Mouse (Mus musculus): Measurements from ENCODE around the gene Krt87. TPM values are rescaled to one million over a fixed set of nuclear protein-coding genes. Genes with fewer than 3 reads are reported as not detected.
A peak's percentile ranks its signal among the peaks of the same experiment; 100 is the strongest.

Krt87 gene
- polyA plus RNA-seq, 1 experiment from 2014 or later: 0.24 TPM

DNA sequence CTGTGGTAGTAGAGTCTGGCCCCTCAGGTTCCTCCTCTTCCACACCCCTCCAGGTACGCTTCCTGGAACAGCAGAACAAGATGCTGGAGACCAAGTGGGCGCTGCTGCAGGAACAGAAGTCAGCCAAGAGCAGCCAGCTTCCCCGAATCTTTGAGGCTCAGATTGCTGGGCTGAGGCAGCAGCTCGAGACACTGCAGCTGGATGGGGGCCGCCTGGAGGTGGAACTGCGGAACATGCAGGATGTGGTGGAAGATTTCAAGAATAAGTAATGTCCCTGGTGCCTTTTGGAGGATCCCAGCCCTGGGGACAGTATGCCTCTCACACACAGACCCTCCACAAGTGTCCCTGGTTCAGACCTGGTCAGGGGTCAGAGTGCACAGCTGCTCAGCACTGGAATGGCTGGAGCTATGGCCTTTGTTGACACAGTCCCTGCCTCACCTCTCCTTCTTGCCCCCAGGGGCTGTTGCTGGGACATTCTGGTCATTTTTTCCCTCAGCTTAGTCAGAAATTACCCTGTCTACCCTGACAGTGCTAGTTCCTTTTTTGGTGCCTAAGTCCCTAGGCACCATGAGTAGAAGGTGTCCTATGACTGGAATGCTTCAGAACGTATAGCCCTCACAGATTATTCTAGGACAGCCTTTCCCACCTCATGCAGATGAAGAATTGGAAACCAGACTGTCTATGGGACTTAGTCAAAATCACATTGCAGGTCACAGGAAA is 24.5 kb downstream of the Krt87 start:
- no peak for ATAC-seq (ENCODE audit: insufficient read depth, low FRiP score, low read depth)
- peak overlapping the region; percentile 48 for H3K4me2 ChIP-seq
- no peaks in the 10 kb centered on the region for H3K36me3 ChIP-seq
- 40% methylated on average over 7 of the region's 7 CpGs for WGBS
- H3K4me1 ChIP-seq: no peaks in the 10 kb centered on the region; the same call in 1 of the 2 replicates
- H3K4me3 ChIP-seq (replicated peaks): no peak overlapping the region
- no peaks in the 10 kb centered on the region for H3K27me3 ChIP-seq (replicated peaks)
- no peaks in the 10 kb centered on the region for H3K9me3 ChIP-seq
- peak overlapping the region; percentile 67 for H3K27ac ChIP-seq
- H3K9ac ChIP-seq: no peak overlapping the region

DNA sequence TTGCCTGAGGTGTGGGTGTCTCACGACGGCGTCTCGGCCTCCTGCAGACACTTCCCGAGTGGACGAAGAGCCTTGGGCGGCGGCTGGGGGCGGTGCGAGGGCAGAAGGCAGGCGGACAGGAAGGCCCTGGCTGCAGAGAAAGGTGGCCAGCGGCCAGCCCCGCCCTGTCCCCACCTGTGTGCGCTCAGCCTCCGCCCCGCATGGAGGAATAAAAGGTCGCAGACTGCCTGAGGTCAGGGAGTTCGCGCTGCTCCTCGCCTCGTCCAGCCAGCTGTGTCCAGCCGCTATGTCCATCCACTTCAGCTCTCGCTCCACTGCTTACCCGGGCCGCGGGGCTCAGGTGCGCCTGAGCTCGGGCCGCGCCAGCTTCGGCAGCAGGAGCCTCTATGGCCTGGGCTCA is 26.4 kb downstream of the Krt87 start:
- no peaks in the 10 kb centered on the region for H3K36me3 ChIP-seq
- peak; percentile 67 for ATAC-seq (ENCODE audit: insufficient read depth, low FRiP score, low read depth)
- no peaks in the 10 kb centered on the region for H3K9me3 ChIP-seq
- WGBS: 21% methylated on average over 31 of the region's 31 CpGs
- H3K4me2 ChIP-seq: peak overlapping the region; percentile 48
- no peaks in the 10 kb centered on the region; the same call in 1 of the 2 replicates for H3K4me1 ChIP-seq
- peak overlapping the region; percentile 76 for H3K27ac ChIP-seq
- no peak overlapping the region for H3K9ac ChIP-seq
- H3K4me3 ChIP-seq (replicated peaks): peak overlapping the region; percentile 37
- H3K27me3 ChIP-seq (replicated peaks): no peaks in the 10 kb centered on the region

DNA sequence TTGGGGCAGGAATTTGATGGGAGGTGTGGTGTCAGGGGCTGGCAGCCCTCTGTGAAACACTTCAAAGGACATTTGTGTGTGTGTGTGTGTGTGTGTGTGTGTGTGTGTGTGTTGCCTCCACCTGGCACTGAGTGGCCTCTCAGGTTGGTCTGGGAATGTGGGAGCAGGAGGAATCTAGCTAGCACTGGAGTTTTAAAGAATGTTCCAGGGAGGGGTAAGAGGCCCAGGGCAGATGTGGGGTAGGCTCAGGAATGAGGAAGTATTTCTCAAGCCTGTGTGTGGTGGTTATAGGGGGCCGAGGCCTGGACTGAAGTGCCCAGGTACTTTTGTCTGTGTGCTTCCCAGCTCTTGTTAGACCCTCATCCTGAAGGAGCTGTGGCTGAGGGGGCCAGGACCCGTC is 27.8 kb downstream of the Krt87 start, which contains the start of gene Krt7:
TSS of gene Krt7 (plus strand) at position 269 of the 400 bp plus-strand sequence.
- Histone ChIP-seq H3K4me1 (no peaks in the 10 kb centered on the region; the same call in 1 of the 2 replicates), H3K9ac (0 out of 2 replicates have a peak within 1 kb of the TSS, but pooled peaks have one; percentile 4), H3K36me3 (no peaks in the 10 kb centered on the region), H3K4me3 (replicated peaks) (peak within 1 kb of the TSS; percentile 37), H3K4me2 (peak within 1 kb of the TSS; percentile 48), H3K27me3 (replicated peaks) (no peaks in the 10 kb centered on the region), H3K9me3 (no peaks in the 10 kb centered on the region), H3K27ac (peak within 1 kb of the TSS; percentile 76)
- peak; percentile 68; the same call in 1 of the 2 replicates for ATAC-seq (ENCODE audit: insufficient read depth, low FRiP score, low read depth)
- WGBS: 31% methylated on average over 2 of the region's 2 CpGs

DNA sequence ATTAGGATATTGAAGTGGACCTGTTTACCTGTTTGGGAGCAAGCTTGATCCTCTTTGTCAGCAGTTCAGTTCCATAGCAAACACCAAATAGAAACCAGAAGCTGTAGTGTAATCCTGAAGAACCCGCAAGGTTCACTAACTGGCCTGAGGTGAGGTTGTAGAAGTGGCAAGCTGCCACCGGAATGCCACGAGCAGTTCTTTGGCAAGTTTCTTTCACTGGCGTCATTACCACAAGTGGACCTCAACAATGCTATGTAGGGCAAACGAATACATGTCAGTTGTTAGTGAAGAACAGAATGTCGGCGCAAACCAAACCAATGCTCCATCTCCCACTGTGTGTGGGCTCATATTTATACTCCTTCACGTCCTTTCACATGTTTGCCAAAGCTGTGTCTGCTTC is 40.3 kb downstream of the Krt87 start:
- H3K4me1 ChIP-seq: no peaks in the 10 kb centered on the region

DNA sequence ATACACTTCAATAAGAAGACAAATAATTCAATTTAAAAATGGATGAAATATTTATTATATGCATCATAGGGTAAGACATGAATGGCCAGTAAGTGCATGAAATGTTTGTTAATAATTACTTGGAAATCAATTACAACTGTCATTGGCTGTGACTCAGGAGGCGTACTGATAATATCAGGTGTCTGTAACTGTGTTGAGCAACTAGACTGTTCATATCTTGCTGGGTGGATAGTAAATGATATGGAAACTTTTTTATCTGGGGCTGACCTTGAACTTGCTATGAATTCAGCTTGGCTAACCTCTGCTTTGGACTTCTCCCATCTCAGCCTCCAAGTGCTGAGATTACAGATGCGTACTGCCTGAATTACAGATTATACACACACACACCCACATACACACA is 40.9 kb downstream of the Krt87 start:
- WGBS: 69% methylated on average over 2 of the region's 2 CpGs
- Histone ChIP-seq H3K36me3 (no peaks in the 10 kb centered on the region), H3K4me3 (replicated peaks) (no peak overlapping the region), H3K4me2 (no peak overlapping the region), H3K27ac (no peak overlapping the region), H3K9ac (no peak overlapping the region), H3K4me1 (no peaks in the 10 kb centered on the region), H3K9me3 (no peaks in the 10 kb centered on the region), H3K27me3 (replicated peaks) (no peaks in the 10 kb centered on the region)
- no peak for ATAC-seq (ENCODE audit: insufficient read depth, low FRiP score, low read depth)

More for the DNA sequence above, 40.3 kb downstream of the Krt87 start:
- no peak overlapping the region for H3K4me3 ChIP-seq (replicated peaks)
- no peaks in the 10 kb centered on the region for H3K27me3 ChIP-seq (replicated peaks)
- no peak overlapping the region for H3K4me2 ChIP-seq
- no peak overlapping the region for H3K9ac ChIP-seq
- ATAC-seq (ENCODE audit: insufficient read depth, low FRiP score, low read depth): no peak
- WGBS: 85% methylated on average over 8 of the region's 8 CpGs
- H3K36me3 ChIP-seq: no peaks in the 10 kb centered on the region
- H3K27ac ChIP-seq: no peak overlapping the region
- H3K9me3 ChIP-seq: no peaks in the 10 kb centered on the region

DNA sequence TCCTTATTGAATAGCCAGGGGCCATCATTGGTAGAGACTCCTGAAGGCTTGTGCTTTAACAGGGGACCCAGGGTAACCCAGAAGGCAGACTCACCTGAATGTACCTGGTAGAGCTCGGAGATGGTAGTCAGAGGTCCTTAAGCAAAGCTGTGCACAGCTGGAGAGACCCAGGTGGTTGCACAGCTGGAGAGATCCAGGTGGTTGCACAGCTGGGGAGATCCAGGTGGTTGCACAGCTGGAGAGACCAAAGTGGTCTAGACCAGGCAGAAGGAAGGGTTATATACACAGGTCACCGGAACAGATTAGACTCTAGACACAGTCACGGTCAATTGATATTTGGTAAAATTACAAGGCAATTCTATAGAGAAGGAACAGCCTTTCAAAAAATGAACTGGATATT is 41.7 kb downstream of the Krt87 start:
- Histone ChIP-seq H3K27ac (no peak overlapping the region), H3K9ac (no peak overlapping the region), H3K4me2 (no peak overlapping the region), H3K27me3 (replicated peaks) (no peaks in the 10 kb centered on the region), H3K9me3 (no peaks in the 10 kb centered on the region), H3K36me3 (no peaks in the 10 kb centered on the region), H3K4me3 (replicated peaks) (no peak overlapping the region), H3K4me1 (no peaks in the 10 kb centered on the region)
- ATAC-seq (ENCODE audit: insufficient read depth, low FRiP score, low read depth): no peak
- WGBS: 70% methylated on average over 3 of the region's 3 CpGs

DNA sequence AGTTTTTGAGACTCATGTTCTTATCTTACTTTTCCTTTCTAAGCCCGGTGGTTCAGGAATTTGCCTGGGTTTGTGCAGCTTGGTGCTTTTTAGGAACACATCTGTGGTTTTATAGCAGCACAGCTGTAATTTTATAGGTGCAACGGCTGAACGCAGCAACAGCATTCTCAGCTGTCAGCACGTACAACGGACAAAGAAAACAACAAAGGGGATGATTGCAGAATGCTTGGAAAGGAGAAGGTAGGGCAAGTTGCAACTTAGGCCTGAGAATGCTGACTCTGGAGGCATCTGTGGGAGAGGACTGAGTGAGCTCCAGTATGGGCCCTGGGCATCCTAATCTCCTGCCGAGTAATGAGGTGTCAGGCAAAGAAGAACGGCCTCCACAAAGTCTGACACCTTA is 42.1 kb downstream of the Krt87 start:
- ATAC-seq (ENCODE audit: insufficient read depth, low FRiP score, low read depth): no peak
- Histone ChIP-seq H3K4me3 (replicated peaks) (no peak overlapping the region), H3K4me1 (no peaks in the 10 kb centered on the region), H3K27me3 (replicated peaks) (no peaks in the 10 kb centered on the region), H3K4me2 (no peak overlapping the region), H3K9me3 (no peaks in the 10 kb centered on the region), H3K36me3 (no peaks in the 10 kb centered on the region), H3K27ac (no peak overlapping the region), H3K9ac (no peak overlapping the region)
- WGBS: 53% methylated on average over 7 of the region's 7 CpGs

DNA sequence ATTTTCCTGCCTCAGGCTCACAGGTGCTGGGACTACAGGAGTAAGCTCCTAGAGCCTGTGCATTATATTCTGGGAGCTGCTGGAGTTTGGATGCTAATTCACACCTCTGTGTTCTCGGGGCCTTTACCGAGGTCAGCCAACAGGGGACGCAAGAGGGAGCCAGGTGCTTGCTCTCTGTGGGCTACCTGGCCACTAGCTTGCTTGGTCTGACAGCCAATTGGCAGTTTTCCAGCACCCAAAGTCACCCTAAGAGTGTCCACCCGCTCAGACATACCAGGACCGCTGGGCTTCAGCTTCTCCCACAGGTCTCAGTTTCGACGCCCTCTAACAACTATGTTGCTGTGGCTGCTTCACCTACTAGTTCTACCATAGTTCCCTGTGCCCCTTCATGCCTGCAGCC is 43.7 kb downstream of the Krt87 start:
- WGBS: 62% methylated on average over 7 of the region's 7 CpGs
- no peak overlapping the region for H3K4me3 ChIP-seq (replicated peaks)
- H3K4me1 ChIP-seq: no peaks in the 10 kb centered on the region

DNA sequence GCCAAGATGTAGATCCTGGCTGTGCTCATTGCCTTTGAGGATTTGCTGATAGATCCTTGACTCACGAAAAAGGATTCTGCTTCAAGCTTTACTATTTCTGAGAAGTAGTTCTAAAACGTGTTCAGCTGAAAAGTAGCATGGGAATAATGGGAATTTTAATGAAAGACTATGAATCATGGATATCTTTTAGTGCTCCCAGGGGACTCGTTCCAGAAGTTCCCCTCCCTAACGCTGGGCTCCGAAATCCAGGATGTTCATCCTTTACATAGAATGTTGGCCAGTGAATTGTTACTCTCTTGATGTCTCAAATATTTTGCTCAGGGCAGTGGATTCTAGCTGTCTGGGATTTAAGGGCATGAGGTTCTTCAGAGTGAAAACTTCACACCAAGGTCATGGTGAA is 46.4 kb downstream of the Krt87 start:
- Histone ChIP-seq H3K27ac (no peak overlapping the region), H3K27me3 (replicated peaks) (no peaks in the 10 kb centered on the region), H3K4me3 (replicated peaks) (no peak overlapping the region), H3K9me3 (no peaks in the 10 kb centered on the region), H3K4me1 (no peaks in the 10 kb centered on the region), H3K4me2 (no peak overlapping the region), H3K36me3 (no peaks in the 10 kb centered on the region), H3K9ac (no peak overlapping the region)
- 83% methylated on average over 5 of the region's 5 CpGs for WGBS
- ATAC-seq (ENCODE audit: insufficient read depth, low FRiP score, low read depth): no peak

More for the DNA sequence above, 43.7 kb downstream of the Krt87 start:
- Histone ChIP-seq H3K27ac (no peak overlapping the region), H3K27me3 (replicated peaks) (no peaks in the 10 kb centered on the region), H3K4me2 (no peak overlapping the region), H3K36me3 (no peaks in the 10 kb centered on the region), H3K9me3 (no peaks in the 10 kb centered on the region), H3K9ac (no peak overlapping the region)
- ATAC-seq (ENCODE audit: insufficient read depth, low FRiP score, low read depth): no peak

DNA sequence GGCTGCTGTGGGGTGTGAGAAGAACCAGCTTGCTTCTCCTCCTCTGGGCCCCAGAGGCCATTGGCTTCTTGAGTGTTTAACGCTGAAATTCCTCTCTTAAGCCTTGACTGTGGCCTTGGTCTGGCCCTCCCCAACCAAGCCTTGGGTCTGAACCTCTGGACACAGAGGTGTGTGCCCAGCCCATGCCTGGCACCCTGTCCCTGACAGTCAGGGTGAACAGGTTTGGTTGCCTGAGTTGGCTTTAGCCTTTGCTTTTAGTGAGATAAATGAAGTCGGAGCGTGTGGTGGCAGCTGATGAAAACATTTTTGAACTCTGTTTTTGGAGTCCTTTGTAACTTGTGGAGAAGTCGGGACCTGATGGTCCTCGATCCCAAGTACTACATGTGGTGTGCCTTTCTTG is 48.4 kb downstream of the Krt87 start:
- 75% methylated on average over 5 of the region's 5 CpGs for WGBS
- ATAC-seq (ENCODE audit: insufficient read depth, low FRiP score, low read depth): no peak
- Histone ChIP-seq H3K4me1 (no peaks in the 10 kb centered on the region), H3K27me3 (replicated peaks) (no peaks in the 10 kb centered on the region), H3K4me2 (no peak overlapping the region), H3K9ac (no peak overlapping the region), H3K9me3 (no peaks in the 10 kb centered on the region), H3K4me3 (replicated peaks) (no peak overlapping the region), H3K36me3 (no peaks in the 10 kb centered on the region), H3K27ac (no peak overlapping the region)

DNA sequence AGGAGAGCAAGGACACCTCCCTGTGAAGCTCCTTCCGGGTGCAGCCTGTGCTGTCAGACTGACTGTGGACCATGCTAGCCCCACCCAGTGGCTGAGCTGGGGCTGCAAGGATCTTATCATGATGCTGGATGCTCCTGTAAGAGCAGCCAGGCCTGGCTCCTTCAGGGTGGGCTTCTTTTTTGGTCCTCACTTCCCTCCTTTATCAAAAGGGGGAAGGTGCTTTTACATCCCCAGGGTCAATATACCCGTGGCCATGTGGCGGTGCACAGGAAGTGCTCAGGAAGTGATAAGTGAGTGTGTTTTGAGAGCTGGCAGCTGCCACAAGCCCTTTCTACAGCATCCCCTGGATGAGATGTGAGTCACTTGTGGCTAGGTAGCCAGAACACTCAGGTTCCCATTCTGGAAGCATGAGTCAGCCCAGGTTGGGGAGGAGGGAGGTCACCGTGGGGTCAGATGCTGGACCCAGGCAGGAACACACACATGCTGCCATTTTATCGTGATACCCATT is 50.5 kb downstream of the Krt87 start:
- H3K36me3 ChIP-seq: no peaks in the 10 kb centered on the region
- H3K9me3 ChIP-seq: no peaks in the 10 kb centered on the region
- no peaks in the 10 kb centered on the region for H3K27me3 ChIP-seq (replicated peaks)
- no peaks in the 10 kb centered on the region for H3K4me1 ChIP-seq
- ATAC-seq (ENCODE audit: insufficient read depth, low FRiP score, low read depth): no peak
- 38% methylated on average over 5 of the region's 5 CpGs for WGBS
- no peak overlapping the region for H3K27ac ChIP-seq
- no peak overlapping the region for H3K9ac ChIP-seq
- H3K4me2 ChIP-seq: no peak overlapping the region
- H3K4me3 ChIP-seq (replicated peaks): no peak overlapping the region

DNA sequence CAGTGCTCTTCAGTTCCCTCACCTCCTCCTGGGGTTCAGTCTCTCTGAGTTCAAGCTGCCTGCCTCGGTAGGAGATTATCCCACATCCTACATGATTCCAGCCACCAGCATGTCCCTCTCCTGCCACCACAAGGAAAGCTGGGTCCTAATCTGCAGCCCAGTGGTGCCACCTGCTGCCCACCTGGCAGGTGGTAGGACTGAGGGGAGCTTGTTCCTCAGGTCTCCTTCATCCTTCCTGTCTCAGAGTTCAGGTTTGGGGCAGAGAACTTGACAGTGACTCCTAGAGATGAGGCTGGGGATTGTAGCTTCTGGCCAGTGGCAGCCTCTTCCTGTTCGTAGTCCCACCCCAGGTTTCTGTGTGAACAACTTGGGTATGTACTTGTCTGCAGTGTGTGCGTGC is 51.4 kb downstream of the Krt87 start:
- 59% methylated on average over 3 of the region's 3 CpGs for WGBS
- Histone ChIP-seq H3K9me3 (no peaks in the 10 kb centered on the region), H3K27me3 (replicated peaks) (no peaks in the 10 kb centered on the region), H3K9ac (no peak overlapping the region), H3K36me3 (no peaks in the 10 kb centered on the region), H3K27ac (no peak overlapping the region), H3K4me3 (replicated peaks) (no peak overlapping the region), H3K4me1 (no peaks in the 10 kb centered on the region), H3K4me2 (no peak overlapping the region)
- ATAC-seq (ENCODE audit: insufficient read depth, low FRiP score, low read depth): no peak

Measured in stomach, embryonic 15.5 days (tissue).